In genomic region chr4:41688562-41688961, GRCm38 (mm10) we compare ENCODE assay signal across 13 mouse cellular contexts. TPM values are rescaled to one million over a fixed set of nuclear protein-coding genes. Genes with fewer than 3 reads are reported as not detected.
DNase-seq lines count a peak whose midpoint lies in the region; ATAC-seq lines count a peak whose summit lies in the region.
"Not testable (repeated sequence)": the region's sequence is repeated elsewhere in the genome, so short reads cannot be mapped to it uniquely, and the experiment has no call there.
"Had no signal": no experiment of that assay in that cellular context is flagged by ENCODE, and none has a peak within 500 bp of the region (broad histone marks: within the 10 kb centered on the region; RNA-seq: fewer than 3 reads in every experiment).

No protein-coding gene starts in this region.

- ATAC-seq in forebrain, embryonic 13.5 days; hindbrain, embryonic 14.5 days (ENCODE audit: low FRiP score); midbrain, embryonic 12.5 days (ENCODE audit: low FRiP score, low read depth); neural tube, embryonic 13.5 days (ENCODE audit: low read depth): not testable (repeated sequence)

- peaks cover 43% of the 10 kb centered on the region for H3K4me1 ChIP-seq in forebrain, embryonic 13.5 days
- H3K4me1 ChIP-seq in hindbrain, embryonic 10.5 days (replicated peaks): peaks cover 44% of the 10 kb centered on the region
- not testable (repeated sequence) for H3K4me1 ChIP-seq in hindbrain, embryonic 14.5 days (replicated peaks; ENCODE audit: control insufficient read depth, insufficient read depth, low read length)
- peaks cover 25% of the 10 kb centered on the region for H3K4me1 ChIP-seq in midbrain, embryonic 12.5 days
- peaks cover 26% of the 10 kb centered on the region for H3K4me1 ChIP-seq in neural tube, embryonic 13.5 days (replicated peaks)

- peak overlapping the region; percentile 55 for H3K27ac ChIP-seq in forebrain, embryonic 13.5 days
- peak overlapping the region; percentile 67 for H3K27ac ChIP-seq in hindbrain, embryonic 10.5 days
- H3K27ac ChIP-seq in hindbrain, embryonic 14.5 days: peak overlapping the region; percentile 38; the same call in 1 of the 2 replicates
- H3K27ac ChIP-seq in midbrain, embryonic 12.5 days (replicated peaks): peak overlapping the region; percentile 54
- peak overlapping the region; percentile 74; the same call in 1 of the 2 replicates for H3K27ac ChIP-seq in neural tube, embryonic 13.5 days (replicated peaks)

- WGBS in forebrain, embryonic 13.5 days: 31% methylated on average over 1 of the region's 1 CpGs
- 72% methylated on average over 1 of the region's 1 CpGs for WGBS in hindbrain, embryonic 10.5 days
- 36% methylated on average over 1 of the region's 1 CpGs for WGBS in hindbrain, embryonic 14.5 days
- WGBS in midbrain, embryonic 12.5 days: 63% methylated on average over 1 of the region's 1 CpGs
- 29% methylated on average over 1 of the region's 1 CpGs for WGBS in neural tube, embryonic 13.5 days

- not testable (repeated sequence) for H3K4me2 ChIP-seq in forebrain, embryonic 13.5 days; hindbrain, embryonic 14.5 days (replicated peaks); midbrain, embryonic 12.5 days (replicated peaks); neural tube, embryonic 13.5 days

- not testable (repeated sequence) for H3K4me3 ChIP-seq in forebrain, embryonic 13.5 days; hindbrain, embryonic 10.5 days; hindbrain, embryonic 14.5 days (replicated peaks; ENCODE audit: low read length); midbrain, embryonic 12.5 days; neural tube, embryonic 13.5 days

- peak; percentile 40 for DNase-seq in brain, adult 2 months (ENCODE audit: low read depth, low spot score)
- not testable (repeated sequence) for DNase-seq in hindbrain, embryonic 10.5 days (ENCODE audit: low spot score); hindbrain, embryonic 14.5 days (ENCODE audit: low spot score)

- not testable (repeated sequence) for H3K9ac ChIP-seq in forebrain, embryonic 13.5 days; hindbrain, embryonic 14.5 days; midbrain, embryonic 12.5 days (replicated peaks); neural tube, embryonic 13.5 days

- not testable (repeated sequence) for H3K9me3 ChIP-seq in forebrain, embryonic 13.5 days (replicated peaks); hindbrain, embryonic 10.5 days; hindbrain, embryonic 14.5 days (ENCODE audit: control insufficient read depth, low read length); midbrain, embryonic 12.5 days; neural tube, embryonic 13.5 days

- H3K27me3 ChIP-seq in forebrain, embryonic 13.5 days; hindbrain, embryonic 10.5 days (ENCODE audit: insufficient read depth, poor library complexity, severe bottlenecking); hindbrain, embryonic 14.5 days (ENCODE audit: control insufficient read depth, insufficient read depth, low read length); midbrain, embryonic 12.5 days; neural tube, embryonic 13.5 days: not testable (repeated sequence)

- H3K36me3 ChIP-seq in forebrain, embryonic 13.5 days (ENCODE audit: poor library complexity, severe bottlenecking); hindbrain, embryonic 10.5 days; hindbrain, embryonic 14.5 days (replicated peaks; ENCODE audit: control insufficient read depth, insufficient read depth); midbrain, embryonic 12.5 days; neural tube, embryonic 13.5 days: not testable (repeated sequence)

RNA-seq across cellular contexts. Expression of gene Cntfr, which starts 8.3 kb away (rescaled TPM):
- polyA plus RNA-seq in forebrain, embryonic 13.5 days (2015; fragmentation: Nextera tagmentation; extraction: Ambion mirVana): 21.1 and 21.8 TPM in 2 replicates
- polyA plus RNA-seq in hindbrain, embryonic 10.5 days (2016; fragmentation: Nextera tagmentation; extraction: Ambion mirVana): 29.7 and 51.6 TPM in 2 replicates
- 19.2 and 21.8 TPM in 2 replicates for polyA plus RNA-seq in hindbrain, embryonic 14.5 days (2014; fragmentation: Nextera tagmentation; extraction: Ambion mirVana)
- 35.0 and 43.5 TPM in 2 replicates for polyA plus RNA-seq in midbrain, embryonic 12.5 days (2016; fragmentation: Nextera tagmentation; extraction: Ambion mirVana)
- 28.9 and 29.7 TPM in 2 replicates for polyA plus RNA-seq in neural tube, embryonic 13.5 days (2015; fragmentation: Nextera tagmentation; extraction: Ambion mirVana)
- polyA plus RNA-seq: activated CD4-positive, CD25-positive, alpha-beta regulatory T cell, adult 4 months; erythroblast, embryonic 14.5 days; inflammation-experienced regulatory T-cells, adult 6 months had no signal

RNA-seq across cellular contexts. Expression of gene Il11ra1, which starts 11.2 kb away (rescaled TPM):
- 28.1 and 30.7 TPM in 2 replicates for polyA plus RNA-seq in forebrain, embryonic 13.5 days (2015; fragmentation: Nextera tagmentation; extraction: Ambion mirVana)
- polyA plus RNA-seq in hindbrain, embryonic 10.5 days (2016; fragmentation: Nextera tagmentation; extraction: Ambion mirVana): 84.3 and 91.4 TPM in 2 replicates
- polyA plus RNA-seq in hindbrain, embryonic 14.5 days (2014; fragmentation: Nextera tagmentation; extraction: Ambion mirVana): 39.9 and 40.6 TPM in 2 replicates
- 63.1 and 76.5 TPM in 2 replicates for polyA plus RNA-seq in midbrain, embryonic 12.5 days (2016; fragmentation: Nextera tagmentation; extraction: Ambion mirVana)
- 53.6 and 60.2 TPM in 2 replicates for polyA plus RNA-seq in neural tube, embryonic 13.5 days (2015; fragmentation: Nextera tagmentation; extraction: Ambion mirVana)

RNA-seq across cellular contexts. Expression of gene Rpp25l, which starts 24.8 kb away (rescaled TPM):
- 80.7 and 83.8 TPM in 2 replicates for polyA plus RNA-seq in forebrain, embryonic 13.5 days (2015; fragmentation: Nextera tagmentation; extraction: Ambion mirVana)
- polyA plus RNA-seq in hindbrain, embryonic 10.5 days (2016; fragmentation: Nextera tagmentation; extraction: Ambion mirVana): 89.7 and 96.6 TPM in 2 replicates
- polyA plus RNA-seq in hindbrain, embryonic 14.5 days (2014; fragmentation: Nextera tagmentation; extraction: Ambion mirVana): 57.5 and 60.5 TPM in 2 replicates
- 68.7 and 69.3 TPM in 2 replicates for polyA plus RNA-seq in midbrain, embryonic 12.5 days (2016; fragmentation: Nextera tagmentation; extraction: Ambion mirVana)
- 62.6 and 63.4 TPM in 2 replicates for polyA plus RNA-seq in neural tube, embryonic 13.5 days (2015; fragmentation: Nextera tagmentation; extraction: Ambion mirVana)

RNA-seq across cellular contexts. Expression of gene Dctn3, which starts 34.4 kb away (rescaled TPM):
- polyA plus RNA-seq in forebrain, embryonic 13.5 days (2015; fragmentation: Nextera tagmentation; extraction: Ambion mirVana): 259 and 262 TPM in 2 replicates
- 171 and 232 TPM in 2 replicates for polyA plus RNA-seq in hindbrain, embryonic 10.5 days (2016; fragmentation: Nextera tagmentation; extraction: Ambion mirVana)
- polyA plus RNA-seq in hindbrain, embryonic 14.5 days (2014; fragmentation: Nextera tagmentation; extraction: Ambion mirVana): 271 and 274 TPM in 2 replicates
- 184 and 185 TPM in 2 replicates for polyA plus RNA-seq in midbrain, embryonic 12.5 days (2016; fragmentation: Nextera tagmentation; extraction: Ambion mirVana)
- 278 and 317 TPM in 2 replicates for polyA plus RNA-seq in neural tube, embryonic 13.5 days (2015; fragmentation: Nextera tagmentation; extraction: Ambion mirVana)

RNA-seq across cellular contexts. Expression of gene Arid3c, which starts 42.4 kb away (rescaled TPM):
- polyA plus RNA-seq in forebrain, embryonic 13.5 days (2015; fragmentation: Nextera tagmentation; extraction: Ambion mirVana): 0.26 TPM in 2 replicates
- 0.36 and 0.88 TPM in 2 replicates for polyA plus RNA-seq in hindbrain, embryonic 10.5 days (2016; fragmentation: Nextera tagmentation; extraction: Ambion mirVana)
- 1.0 and 1.5 TPM in 2 replicates for polyA plus RNA-seq in hindbrain, embryonic 14.5 days (2014; fragmentation: Nextera tagmentation; extraction: Ambion mirVana)
- 0.26 and 0.54 TPM in 2 replicates for polyA plus RNA-seq in midbrain, embryonic 12.5 days (2016; fragmentation: Nextera tagmentation; extraction: Ambion mirVana)
- polyA plus RNA-seq in neural tube, embryonic 13.5 days (2015; fragmentation: Nextera tagmentation; extraction: Ambion mirVana): 1.6 and 2.2 TPM in 2 replicates
- polyA plus RNA-seq: activated CD4-positive, CD25-positive, alpha-beta regulatory T cell, adult 4 months; erythroblast, embryonic 14.5 days; gonadal fat pad, adult 2 months; heart, embryonic 12.5 days; heart, embryonic 15.5 days; inflammation-experienced regulatory T-cells, adult 6 months; intestine, embryonic 16.5 days had no signal
